Mouse (Mus musculus) ES-E14 (cell line): ENCODE measurements around the gene Itgb5.

ENCODE experiments used
- CHD2 ChIP-seq: IDR thresholded peaks from 2 replicates; pipeline ENCODE4 v1.6.1; 2014; ENCODE audit warnings: mild to moderate bottlenecking, low read depth, low read length, inconsistent platforms
- HCFC1 ChIP-seq: IDR thresholded peaks from 2 replicates; pipeline ENCODE4 v1.6.1; 2012; ENCODE audit warnings: low read length, inconsistent platforms, borderline replicate concordance; ENCODE audit not compliant: insufficient read depth
- MAFK ChIP-seq: IDR thresholded peaks from 2 replicates; pipeline ENCODE4 v1.6.1; 2014; ENCODE audit warnings: mild to moderate bottlenecking, low read depth, low read length, inconsistent platforms; ENCODE audit not compliant: insufficient read depth
- ZC3H11A ChIP-seq: IDR thresholded peaks from 2 replicates; pipeline ENCODE4 v1.6.1; 2012; ENCODE audit warnings: low read depth, mild to moderate bottlenecking, inconsistent platforms, low read length, borderline replicate concordance

GRCm38 (mm10) chr16:33953008-33953407 is 123.5 kb downstream of the Itgb5 start:
- TF ChIP-seq MAFK (no peak), HCFC1 (no peak), CHD2 (no peak), ZC3H11A (no peak)
